Mouse (Mus musculus) lung, postnatal 10 days (tissue): ENCODE results near the gene Coa7.

Source experiments
- DNase-seq: peaks from one replicate; pipeline ENCODE4 v3.0.0; 2021

Coa7 gene

DNA sequence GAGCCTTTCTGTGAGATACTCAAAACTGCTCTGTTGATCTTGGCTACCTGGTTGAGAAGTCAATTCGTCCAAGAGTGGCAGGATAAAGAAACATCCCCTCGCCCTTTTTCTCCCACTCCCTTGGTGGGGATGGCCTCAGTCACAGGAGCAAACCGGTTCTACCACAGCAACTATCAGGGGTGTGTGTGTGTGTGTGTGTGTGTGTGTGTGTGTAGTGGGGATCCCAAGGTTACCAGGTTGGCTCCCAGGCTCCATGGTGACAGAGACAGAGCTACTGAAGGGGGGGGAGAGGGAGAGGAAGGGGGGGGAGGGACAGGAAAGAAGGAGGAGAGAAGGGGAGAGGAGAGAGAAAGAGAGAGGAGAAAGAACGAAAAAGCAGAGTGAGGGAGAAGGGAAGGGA, 59.2 kb downstream of the Coa7 start:
- DNase-seq: no peak

DNA sequence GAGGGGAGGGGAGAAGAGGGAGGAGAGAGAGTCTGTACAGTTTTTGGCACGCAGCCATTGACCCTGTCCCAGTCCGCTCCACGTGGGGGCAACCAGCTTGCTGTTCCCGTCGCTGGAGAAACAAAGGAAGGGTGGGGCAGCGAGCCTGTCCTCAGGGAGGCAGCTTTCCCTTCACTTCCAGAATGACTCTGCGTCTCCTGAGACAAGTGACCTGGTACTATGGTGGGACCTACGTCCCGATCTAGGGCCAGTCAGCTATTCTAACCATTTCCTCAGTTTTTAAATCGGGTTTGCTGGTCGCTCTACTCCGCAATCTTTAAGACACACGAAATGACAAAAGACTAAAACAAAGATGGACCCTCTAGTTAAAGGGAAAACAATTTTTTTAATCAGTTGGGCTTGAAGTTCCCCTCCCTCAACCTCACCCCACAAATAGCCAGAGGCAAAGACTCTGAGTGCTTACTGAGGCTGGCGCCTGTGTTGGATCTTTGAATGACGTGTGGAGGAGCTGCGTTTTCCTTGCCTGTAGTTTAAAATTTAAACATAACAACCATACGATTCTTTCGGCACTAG, 59.8 kb downstream of the Coa7 start:
- DNase-seq: peak; percentile 91

DNA sequence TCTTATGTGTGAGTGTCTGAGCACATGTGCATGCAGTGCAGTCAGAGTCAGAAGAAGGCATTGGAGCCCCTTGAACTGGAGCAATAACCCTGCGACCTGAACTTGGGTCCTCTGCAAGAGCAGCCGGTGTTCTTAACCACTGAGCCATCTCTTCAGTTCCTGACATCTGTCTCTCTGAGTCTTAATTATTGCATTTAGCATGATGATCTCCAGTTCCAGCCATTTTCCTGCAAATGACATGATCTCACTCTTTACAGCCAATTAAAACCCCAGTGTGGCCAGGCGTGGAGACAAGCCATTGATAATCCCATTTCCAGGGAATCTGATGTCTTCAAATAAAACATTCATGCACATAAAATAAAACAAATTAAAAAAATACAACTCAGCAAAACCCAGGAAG, 60.8 kb downstream of the Coa7 start:
- no peak for DNase-seq

DNA sequence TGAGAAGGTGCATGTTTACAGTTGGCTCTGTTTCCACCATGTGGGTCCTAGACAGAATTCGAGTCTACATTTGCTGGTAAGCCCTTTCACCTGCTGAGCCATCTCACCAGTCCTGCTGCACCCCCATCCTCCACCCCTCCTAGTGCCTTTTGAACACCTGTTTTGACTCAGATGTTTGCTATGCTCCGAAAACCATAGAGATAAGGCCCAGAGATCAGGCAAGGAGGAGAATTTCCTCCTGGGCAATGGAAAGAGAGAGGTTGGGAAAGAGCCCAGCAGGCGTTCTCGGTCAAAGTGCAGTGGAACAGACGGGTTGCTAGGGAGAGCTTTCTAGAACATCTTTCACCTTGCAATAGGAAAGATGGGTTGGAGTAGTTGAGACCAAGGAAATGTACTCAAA, 63.2 kb downstream of the Coa7 start:
- no peak for DNase-seq
